ENCODE assay signal across 7 mouse cellular contexts in the genomic region with DNA sequence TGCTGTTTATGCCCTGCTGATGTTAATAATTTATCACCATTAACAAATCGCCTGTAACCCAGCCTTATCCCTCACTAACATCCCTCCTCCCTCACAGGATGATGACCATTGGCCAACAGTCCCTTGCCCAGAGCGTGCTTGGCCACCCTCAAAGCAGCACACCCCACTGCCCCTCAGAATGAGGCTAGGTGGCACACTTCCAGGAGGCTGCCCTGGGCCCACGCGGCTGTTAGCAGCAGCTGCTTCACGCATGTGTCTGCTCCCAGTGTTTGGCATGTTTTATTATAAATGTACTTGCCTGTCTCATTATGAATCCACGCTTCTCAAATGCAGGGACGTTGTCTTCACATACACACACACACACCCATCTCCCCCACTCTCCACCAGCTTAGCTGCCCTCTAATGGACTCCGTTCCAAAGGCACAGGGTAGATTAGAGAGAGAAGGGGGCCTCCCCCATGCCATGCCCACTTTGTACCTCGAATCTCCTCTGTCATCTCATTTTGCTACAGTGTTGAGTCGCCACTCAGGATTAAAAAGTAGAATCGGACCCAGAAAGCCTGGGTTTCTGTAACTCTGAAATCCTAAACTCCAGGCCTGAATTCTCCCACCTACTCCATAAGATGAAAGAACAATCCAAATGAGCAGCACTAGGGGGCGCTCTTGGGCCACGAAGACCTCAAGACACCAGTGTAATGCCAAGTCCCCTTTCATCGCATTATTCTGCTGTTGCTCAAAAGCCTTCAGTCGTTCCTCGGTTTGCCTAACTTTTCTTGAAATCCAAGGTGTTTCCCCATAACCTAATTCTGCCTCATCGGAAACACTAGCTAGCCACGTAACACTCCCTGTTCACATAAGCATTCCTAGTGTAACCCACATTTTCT. TPM values are rescaled to one million over a fixed set of nuclear protein-coding genes. Genes with fewer than 3 reads are reported as not detected.
A peak's percentile ranks its signal among the peaks of the same experiment; 100 is the strongest.
DNase-seq lines count a peak whose midpoint lies in the region; ATAC-seq lines count a peak whose summit lies in the region.

No protein-coding gene starts in this region.

- no peak overlapping the region for H3K9ac ChIP-seq in hindbrain, embryonic 15.5 days

- peaks cover 22% of the 10 kb centered on the region for H3K4me1 ChIP-seq in hindbrain, embryonic 15.5 days (replicated peaks)

- peak; percentile 70 for ATAC-seq in hindbrain, embryonic 15.5 days (ENCODE audit: low FRiP score, low read depth)

- H3K4me2 ChIP-seq in hindbrain, embryonic 15.5 days: peak overlapping the region; percentile 35

- WGBS in hindbrain, embryonic 15.5 days: 31% methylated on average over 18 of the region's 18 CpGs

- peak; percentile 82 to 95 for DNase-seq in adrenal gland, adult (ENCODE audit: inconsistent age in 2 of 2, low spot score in 1 of 2)
- peak; percentile 88 to 92 for DNase-seq in cerebellum, postnatal 25 days
- peak; percentile 84 to 90 for DNase-seq in frontal cortex, postnatal 25 days (ENCODE audit: low spot score in 2 of 2)
- peak; percentile 75 to 85 for DNase-seq in layer of hippocampus, postnatal 36 days
- peak; percentile 97 for DNase-seq in lung, postnatal 36 days
- DNase-seq in right cerebral cortex, postnatal 14 days: peak; percentile 84

- peaks cover 2% of the 10 kb centered on the region; the same call in 1 of the 2 replicates for H3K27me3 ChIP-seq in hindbrain, embryonic 15.5 days

- no peak overlapping the region for H3K4me3 ChIP-seq in hindbrain, embryonic 15.5 days

- H3K9me3 ChIP-seq in hindbrain, embryonic 15.5 days: no peaks in the 10 kb centered on the region

- H3K27ac ChIP-seq in hindbrain, embryonic 15.5 days (replicated peaks): no peak overlapping the region

- no peaks in the 10 kb centered on the region for H3K36me3 ChIP-seq in hindbrain, embryonic 15.5 days

RNA-seq across cellular contexts. Expression of a gene that starts 8.5 kb away (rescaled TPM):
- polyA plus RNA-seq in hindbrain, embryonic 15.5 days (2015; fragmentation: Nextera tagmentation; extraction: Ambion mirVana): 11.3 and 13.7 TPM in 2 replicates
- total RNA-seq in layer of hippocampus, postnatal 36 days (2021): 10 to 100 TPM; 15.6 to 18.8 TPM

RNA-seq across cellular contexts. Expression of a gene that starts 12.5 kb away (rescaled TPM):
- polyA plus RNA-seq in hindbrain, embryonic 15.5 days (2015; fragmentation: Nextera tagmentation; extraction: Ambion mirVana): 33.9 and 37.4 TPM in 2 replicates
- 10 to 100 TPM; 28.4 to 28.6 TPM for total RNA-seq in layer of hippocampus, postnatal 36 days (2021)

RNA-seq across cellular contexts. Expression of a gene that starts 12.5 kb away (rescaled TPM):
- polyA plus RNA-seq in hindbrain, embryonic 15.5 days (2015; fragmentation: Nextera tagmentation; extraction: Ambion mirVana): 0.13 TPM in 1 of 2 replicates, not detected in the other
- total RNA-seq in layer of hippocampus, postnatal 36 days (2021): under 1 TPM; 0.35 to 0.61 TPM

RNA-seq across cellular contexts. Expression of a gene that starts 18.7 kb away (rescaled TPM):
- 6.6 and 8.7 TPM in 2 replicates for polyA plus RNA-seq in hindbrain, embryonic 15.5 days (2015; fragmentation: Nextera tagmentation; extraction: Ambion mirVana)
- 10 to 100 TPM; 17.0 to 17.6 TPM for total RNA-seq in layer of hippocampus, postnatal 36 days (2021)

RNA-seq across cellular contexts. Expression of a gene that starts 24.3 kb away (rescaled TPM):
- 0.13 and 0.35 TPM in 2 replicates for polyA plus RNA-seq in hindbrain, embryonic 15.5 days (2015; fragmentation: Nextera tagmentation; extraction: Ambion mirVana)
- 1 to 10 TPM in 1 of 2 experiments, under 1 TPM in 1; 0.17 to 2.5 TPM for total RNA-seq in layer of hippocampus, postnatal 36 days (2021)
